Mouse (Mus musculus): ENCODE results near the gene Rbm6. TPM values are rescaled to one million over a fixed set of nuclear protein-coding genes. Genes with fewer than 3 reads are reported as not detected.
A peak's percentile ranks its signal among the peaks of the same experiment; 100 is the strongest.

Gene Rbm6
- polyA plus RNA-seq, 1 experiment from 2014 or later = 35.6 TPM

DNA sequence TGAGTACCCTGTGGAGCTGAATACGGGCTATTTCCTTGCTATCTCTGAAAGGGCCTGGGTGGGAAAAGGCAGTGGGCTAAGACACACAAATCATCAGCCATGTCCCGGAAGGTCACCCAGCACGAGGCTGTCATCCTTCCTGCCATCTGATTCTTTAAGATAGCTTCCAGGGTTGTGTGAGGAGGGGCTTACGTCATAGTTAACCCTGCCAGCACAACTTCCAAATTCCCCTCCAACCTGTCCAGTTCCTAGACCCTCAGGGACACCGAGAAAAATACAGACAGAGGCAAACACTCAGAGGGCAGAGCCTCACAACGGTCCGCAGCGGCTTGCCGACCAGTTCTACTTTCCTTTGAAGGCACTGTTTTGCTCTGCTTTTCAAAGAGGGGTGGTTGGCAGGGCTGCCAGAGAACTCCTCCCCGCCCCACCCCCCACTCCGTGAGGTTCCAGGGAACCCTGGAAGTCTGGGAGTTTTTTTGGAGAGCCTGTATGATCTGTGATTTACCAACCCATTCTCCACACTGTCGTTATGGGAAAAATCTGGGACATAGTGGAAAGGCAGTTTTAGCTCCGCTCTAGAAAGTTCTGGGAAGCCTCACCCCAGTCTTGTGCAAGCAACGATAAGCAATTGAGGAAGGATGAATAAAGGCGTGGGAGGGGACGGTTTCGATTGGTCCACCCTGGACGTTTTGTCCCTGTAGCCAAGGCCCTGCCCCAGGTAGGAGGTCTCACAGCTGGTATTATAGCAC, 35.5 kb upstream of the Rbm6 start:
- DNase-seq (ENCODE audit: low spot score) (peak; percentile 74), ATAC-seq (peak; percentile 49)
- Histone ChIP-seq H3K4me2 (replicated peaks; ENCODE audit: low read depth, low read length) (peak overlapping the region; percentile 68), H3K4me3 (ENCODE audit: low read depth, low read length) (peak overlapping the region; percentile 24), H3K4me1 (ENCODE audit: insufficient read depth, low read depth, low read length) (peaks cover 10% of the 10 kb centered on the region; the same call in 1 of the 2 replicates), H3K27ac (ENCODE audit: low read length) (peak overlapping the region; percentile 34; the same call in 1 of the 2 replicates), H3K27me3 (replicated peaks; ENCODE audit: insufficient read depth, low read length) (no peaks in the 10 kb centered on the region), H3K36me3 (ENCODE audit: insufficient read depth, low read length) (no peaks in the 10 kb centered on the region), H3K9ac (replicated peaks; ENCODE audit: low read depth) (no peak overlapping the region), H3K9me3 (ENCODE audit: low read length) (no peaks in the 10 kb centered on the region)
- TF ChIP-seq EP300 (IDR thresholded peaks at IDR 0.05) (no peak), CTCF (IDR thresholded peaks at IDR 0.05) (no peak)
- 29% methylated on average over 18 of the region's 18 CpGs for WGBS

- WGBS = 61% methylated on average over 14 of the region's 14 CpGs
- Histone ChIP-seq H3K27me3 (replicated peaks; ENCODE audit: insufficient read depth, low read length) (no peaks in the 10 kb centered on the region), H3K4me1 (ENCODE audit: insufficient read depth, low read depth, low read length) (peaks cover 10% of the 10 kb centered on the region; the same call in 1 of the 2 replicates), H3K9ac (replicated peaks; ENCODE audit: low read depth) (no peak overlapping the region), H3K9me3 (ENCODE audit: low read length) (no peaks in the 10 kb centered on the region), H3K36me3 (ENCODE audit: insufficient read depth, low read length) (no peaks in the 10 kb centered on the region), H3K4me3 (ENCODE audit: low read depth, low read length) (0 out of 2 replicates have a peak overlapping the region, but pooled peaks have one; percentile 24), H3K4me2 (replicated peaks; ENCODE audit: low read depth, low read length) (peak overlapping the region; percentile 68), H3K27ac (ENCODE audit: low read length) (0 out of 2 replicates have a peak overlapping the region, but pooled peaks have one; percentile 34)
- DNase-seq (ENCODE audit: low spot score) = no peak
- no peak for ATAC-seq
- no peak for TF ChIP-seq CTCF (IDR thresholded peaks at IDR 0.05)
- TF ChIP-seq EP300 (IDR thresholded peaks at IDR 0.05) = no peak
Observed at GRCm38 (mm10) chr9:107907801-107908120, 34.7 kb upstream of the Rbm6 start.

- H3K27ac ChIP-seq (ENCODE audit: low read length) = no peak overlapping the region
- DNase-seq (ENCODE audit: low spot score) = no peak
Observed at GRCm38 (mm10) chr9:107906967-107907800, 34.1 kb upstream of the Rbm6 start.

DNA sequence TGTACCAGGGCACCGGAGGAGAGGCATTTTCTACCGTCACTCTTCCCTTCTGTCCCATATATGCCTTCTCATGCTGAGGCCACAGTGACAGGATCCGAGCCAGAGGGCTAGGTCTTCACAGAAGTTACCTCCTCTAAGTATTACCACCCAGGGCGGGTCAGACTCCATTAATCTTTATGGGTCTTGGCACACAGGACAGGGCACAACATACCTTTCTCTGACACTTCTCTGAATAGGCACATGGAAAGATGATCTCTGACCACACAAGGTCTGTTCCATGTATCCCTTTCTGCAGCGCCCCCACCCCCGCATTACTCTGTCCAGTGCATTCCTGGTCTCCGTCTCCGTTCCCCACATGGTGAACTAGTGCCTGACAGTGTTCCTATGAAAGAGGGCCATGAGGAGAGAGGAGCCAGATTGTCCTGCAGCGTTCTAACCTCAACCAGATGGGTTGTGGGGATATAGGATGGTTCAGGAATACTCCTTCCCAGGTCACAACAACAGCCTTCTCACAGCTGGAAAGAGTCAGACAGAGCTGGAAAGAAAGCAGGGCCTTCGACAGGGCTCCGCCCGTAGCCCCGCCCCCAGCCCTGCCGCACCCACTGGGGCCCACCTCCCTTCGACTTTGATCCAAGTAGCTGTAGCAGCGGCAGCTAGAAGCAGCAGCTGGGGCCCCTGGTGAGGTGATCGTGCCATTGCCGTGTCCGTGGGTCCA, 33.4 kb upstream of the Rbm6 start, which contains the start of gene Mst1r:
Gene Mst1r, plus strand, starts transcription at position 622 of the 715 bp plus-strand sequence.
- TF ChIP-seq EP300 (IDR thresholded peaks at IDR 0.05) = no peak
- TF ChIP-seq CTCF (IDR thresholded peaks at IDR 0.05) = no peak
- peak within 1 kb of the TSS; percentile 36 for H3K9ac ChIP-seq (replicated peaks; ENCODE audit: low read depth)
- H3K4me2 ChIP-seq (replicated peaks; ENCODE audit: low read depth, low read length) = peak within 1 kb of the TSS; percentile 68
- DNase-seq (ENCODE audit: low spot score) (peak; percentile 87), ATAC-seq (peak; percentile 74)
- H3K4me3 ChIP-seq (ENCODE audit: low read depth, low read length) = peak within 1 kb of the TSS; percentile 33
- H3K27me3 ChIP-seq (replicated peaks; ENCODE audit: insufficient read depth, low read length) = no peaks in the 10 kb centered on the region
- no peaks in the 10 kb centered on the region for H3K36me3 ChIP-seq (ENCODE audit: insufficient read depth, low read length)
- peak within 1 kb of the TSS; percentile 20; the same call in 1 of the 2 replicates for H3K27ac ChIP-seq (ENCODE audit: low read length)
- H3K9me3 ChIP-seq (ENCODE audit: low read length) = no peaks in the 10 kb centered on the region
- 21% methylated on average over 18 of the region's 19 CpGs for WGBS
- peaks cover 10% of the 10 kb centered on the region; the same call in 1 of the 2 replicates for H3K4me1 ChIP-seq (ENCODE audit: insufficient read depth, low read depth, low read length)

More at GRCm38 (mm10) chr9:107906967-107907800, 34.1 kb upstream of the Rbm6 start:
- no peak for ATAC-seq
- Histone ChIP-seq H3K4me2 (replicated peaks; ENCODE audit: low read depth, low read length) (peak overlapping the region; percentile 68), H3K4me3 (ENCODE audit: low read depth, low read length) (peak overlapping the region; percentile 33), H3K9me3 (ENCODE audit: low read length) (no peaks in the 10 kb centered on the region), H3K36me3 (ENCODE audit: insufficient read depth, low read length) (no peaks in the 10 kb centered on the region), H3K9ac (replicated peaks; ENCODE audit: low read depth) (peak overlapping the region; percentile 36; the same call in 1 of the 2 replicates), H3K27me3 (replicated peaks; ENCODE audit: insufficient read depth, low read length) (no peaks in the 10 kb centered on the region), H3K4me1 (ENCODE audit: insufficient read depth, low read depth, low read length) (peaks cover 10% of the 10 kb centered on the region; the same call in 1 of the 2 replicates)
- 42% methylated on average over 31 of the region's 31 CpGs for WGBS
- no peak for TF ChIP-seq CTCF (IDR thresholded peaks at IDR 0.05)

DNA sequence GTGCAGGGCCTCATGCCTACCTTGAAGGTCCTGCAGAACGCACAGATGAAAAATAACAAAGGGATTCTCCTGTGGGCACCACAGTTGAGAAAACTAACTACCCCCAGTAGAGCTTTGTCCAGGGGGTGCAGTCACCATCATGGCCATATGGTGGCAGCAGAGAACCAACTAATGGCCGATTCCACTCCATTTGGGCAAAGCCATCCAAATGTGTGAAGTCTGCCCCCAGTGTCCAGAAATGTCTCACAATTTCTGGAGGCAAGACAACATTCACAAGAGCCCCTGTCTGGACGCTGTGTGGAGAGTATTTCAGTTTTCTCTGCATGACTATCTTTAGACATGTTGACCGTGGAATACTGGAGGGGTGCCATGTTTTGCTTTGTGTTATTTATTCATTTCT, 31.7 kb upstream of the Rbm6 start:
- H3K27ac ChIP-seq (ENCODE audit: low read length) = no peak overlapping the region
- no peak overlapping the region for H3K4me3 ChIP-seq (ENCODE audit: low read depth, low read length)
- 2% methylated on average over 4 of the region's 4 CpGs for WGBS
- ATAC-seq (peak; percentile 64), DNase-seq (ENCODE audit: low spot score) (peak; percentile 92)
- H3K4me1 ChIP-seq (ENCODE audit: insufficient read depth, low read depth, low read length) = peaks cover 10% of the 10 kb centered on the region; the same call in 1 of the 2 replicates
- H3K9ac ChIP-seq (replicated peaks; ENCODE audit: low read depth) = no peak overlapping the region
- no peaks in the 10 kb centered on the region for H3K27me3 ChIP-seq (replicated peaks; ENCODE audit: insufficient read depth, low read length)
- H3K4me2 ChIP-seq (replicated peaks; ENCODE audit: low read depth, low read length) = no peak overlapping the region
- TF ChIP-seq EP300 (IDR thresholded peaks at IDR 0.05) (no peak), CTCF (IDR thresholded peaks at IDR 0.05) (peak; percentile 97)
- H3K9me3 ChIP-seq (ENCODE audit: low read length) = no peaks in the 10 kb centered on the region
- H3K36me3 ChIP-seq (ENCODE audit: insufficient read depth, low read length) = no peaks in the 10 kb centered on the region
